Mouse (Mus musculus) ES-E14 (cell line): ENCODE results near the gene Cd3eap. TPM values are rescaled to one million over a fixed set of nuclear protein-coding genes. Genes with fewer than 3 reads are reported as not detected.

Experiments used
- DNase-seq: peaks from one replicate; pipeline ENCODE4 v3.0.0-alpha.2; 2013; ENCODE audit warnings: low read depth, low spot score
- H3K27ac ChIP-seq: 2 replicates; pipeline ENCODE4 v1.5.1; 2012; ENCODE audit warnings: low read depth, mild to moderate bottlenecking, low read length, moderate library complexity, mixed read lengths; ENCODE audit not compliant: poor library complexity, insufficient read depth, severe bottlenecking
- H3K36me3 ChIP-seq: 2 replicates; pipeline ENCODE4 v1.6.1; 2012; ENCODE audit warnings: mild to moderate bottlenecking, low read length, moderate library complexity, mixed read lengths; ENCODE audit not compliant: control insufficient read depth, poor library complexity, insufficient read depth, severe bottlenecking
- H3K4me1 ChIP-seq, 2 experiments: fragments of 150-350 bp in 1 of 2; sonication (generic) in 1 of 2; 2 replicates each; pipeline ENCODE4 v1.6.1; 2012; ENCODE audit warnings: low read length in 2 of 2, mild to moderate bottlenecking in 1 of 2, mixed read lengths in 1 of 2; ENCODE audit not compliant: control insufficient read depth in 2 of 2, insufficient read depth in 2 of 2, poor library complexity in 1 of 2
- H3K4me3 ChIP-seq, 2 experiments: fragments of 150-350 bp in 1 of 2; sonication (generic) in 1 of 2; 2 replicates each; pipeline ENCODE4 v1.5.1; 2012; ENCODE audit warnings: low read length in 2 of 2, low read depth in 1 of 2, mild to moderate bottlenecking in 1 of 2, mixed read lengths in 1 of 2; ENCODE audit not compliant: insufficient read depth in 1 of 2, poor library complexity in 1 of 2, severe bottlenecking in 1 of 2
- H3K9ac ChIP-seq: 2 replicates; pipeline ENCODE4 v1.6.1; 2012; ENCODE audit warnings: low read depth, mild to moderate bottlenecking, low read length, mixed read lengths; ENCODE audit not compliant: poor library complexity, insufficient read depth, severe bottlenecking
- H3K9me3 ChIP-seq: fragments of 150-350 bp; sonication (generic); 2 replicates; pipeline ENCODE4 v1.6.1; 2012; ENCODE audit warnings: low read depth, mild to moderate bottlenecking, low read length; ENCODE audit not compliant: control insufficient read depth, insufficient read depth
- CHD2 ChIP-seq: IDR thresholded peaks from 2 replicates; pipeline ENCODE4 v1.6.1; 2014; ENCODE audit warnings: mild to moderate bottlenecking, low read depth, low read length, inconsistent platforms
- HCFC1 ChIP-seq: IDR thresholded peaks from 2 replicates; pipeline ENCODE4 v1.6.1; 2012; ENCODE audit warnings: low read length, inconsistent platforms, borderline replicate concordance; ENCODE audit not compliant: insufficient read depth
- MAFK ChIP-seq: IDR thresholded peaks from 2 replicates; pipeline ENCODE4 v1.6.1; 2014; ENCODE audit warnings: mild to moderate bottlenecking, low read depth, low read length, inconsistent platforms; ENCODE audit not compliant: insufficient read depth
- ZC3H11A ChIP-seq: IDR thresholded peaks from 2 replicates; pipeline ENCODE4 v1.6.1; 2012; ENCODE audit warnings: low read depth, mild to moderate bottlenecking, inconsistent platforms, low read length, borderline replicate concordance
- ZNF384 ChIP-seq: IDR thresholded peaks from 2 replicates; pipeline ENCODE4 v1.6.1; 2012; ENCODE audit warnings: low read depth, low read length, inconsistent platforms
- in situ Hi-C, 2 experiments: fragments of 600-800 bp; cut with MboI; formaldehyde crosslinking; loops; one replicate each; pipeline ENCODE4 v1.15.1; 2025; ENCODE audit warnings: low sequenced_read_pairs in 2 of 2, inconsistent platforms in 1 of 2; ENCODE audit not compliant: unreplicated experiment in 2 of 2
- total RNA-seq: library from RNA; depleted of rRNA; stranded (reverse); fragments of 300-350 nt; gene quantifications from 2 replicates; pipeline ENCODE4 v1.2.3, GENCODE M21; 2012

Gene Cd3eap
- total RNA-seq, 1 experiment: 26.7 TPM

GRCm38 (mm10) chr7:19325262-19326199 is 33.8 kb downstream of the Cd3eap start:
- peaks cover 0 to 10% of the 10 kb centered on the region in 2 experiments; a peak in 2 of 4 replicates for H3K4me1 ChIP-seq
- H3K9me3 ChIP-seq: no peaks in the 10 kb centered on the region
- no peak for TF ChIP-seq MAFK
- TF ChIP-seq HCFC1: no peak
- TF ChIP-seq ZNF384: no peak
- no peak for TF ChIP-seq CHD2
- TF ChIP-seq ZC3H11A: no peak
- no peak overlapping the region for H3K9ac ChIP-seq
- no peak for DNase-seq
- no peak overlapping the region for H3K27ac ChIP-seq
- no peaks in the 10 kb centered on the region for H3K36me3 ChIP-seq
- no peak overlapping the region for H3K4me3 ChIP-seq
- in situ Hi-C loops: no loop called here

GRCm38 (mm10) chr7:19324221-19324620 is 35.1 kb downstream of the Cd3eap start:
- Histone ChIP-seq H3K4me3 (no peak overlapping the region), H3K27ac (no peak overlapping the region), H3K4me1 (peaks cover 0 to 13% of the 10 kb centered on the region in 2 experiments; a peak in 2 of 4 replicates), H3K9me3 (no peaks in the 10 kb centered on the region), H3K36me3 (no peaks in the 10 kb centered on the region), H3K9ac (no peak overlapping the region)
- in situ Hi-C loops: no loop called here
- DNase-seq: no peak
- TF ChIP-seq ZNF384 (no peak), MAFK (no peak), CHD2 (no peak), ZC3H11A (no peak), HCFC1 (no peak)

- no peak overlapping the region for H3K27ac ChIP-seq
- peaks cover 0 to 8% of the 10 kb centered on the region in 2 experiments; a peak in 2 of 4 replicates for H3K4me1 ChIP-seq
- in situ Hi-C loops: no loop called here
- no peaks in the 10 kb centered on the region for H3K36me3 ChIP-seq
- no peaks in the 10 kb centered on the region for H3K9me3 ChIP-seq
- no peak overlapping the region for H3K4me3 ChIP-seq
- TF ChIP-seq CHD2 (no peak), ZNF384 (no peak), HCFC1 (no peak), ZC3H11A (no peak), MAFK (no peak)
- H3K9ac ChIP-seq: no peak overlapping the region
- DNase-seq: no peak
Observed at GRCm38 (mm10) chr7:19322489-19322888, 36.8 kb downstream of the Cd3eap start.

DNA sequence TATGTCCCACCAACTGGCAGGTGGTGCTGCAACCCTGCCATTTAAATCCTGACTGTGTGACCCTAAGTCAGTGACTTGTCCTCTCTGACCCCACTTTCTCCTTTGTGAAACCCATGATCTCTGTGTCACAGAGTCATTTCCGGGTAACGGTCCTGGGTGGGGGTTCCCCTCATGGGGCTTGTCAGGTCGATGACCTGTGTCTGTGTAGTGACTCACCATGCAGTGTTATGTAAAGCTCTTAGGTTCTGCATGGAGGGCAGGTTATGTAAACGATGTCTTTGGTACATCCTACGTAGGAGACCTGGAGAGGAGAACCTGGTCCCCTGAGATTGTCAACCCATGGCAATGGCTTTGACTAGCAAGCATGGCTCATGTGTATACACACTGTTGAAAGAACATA is 37.8 kb downstream of the Cd3eap start:
- no peak overlapping the region for H3K9ac ChIP-seq

DNA sequence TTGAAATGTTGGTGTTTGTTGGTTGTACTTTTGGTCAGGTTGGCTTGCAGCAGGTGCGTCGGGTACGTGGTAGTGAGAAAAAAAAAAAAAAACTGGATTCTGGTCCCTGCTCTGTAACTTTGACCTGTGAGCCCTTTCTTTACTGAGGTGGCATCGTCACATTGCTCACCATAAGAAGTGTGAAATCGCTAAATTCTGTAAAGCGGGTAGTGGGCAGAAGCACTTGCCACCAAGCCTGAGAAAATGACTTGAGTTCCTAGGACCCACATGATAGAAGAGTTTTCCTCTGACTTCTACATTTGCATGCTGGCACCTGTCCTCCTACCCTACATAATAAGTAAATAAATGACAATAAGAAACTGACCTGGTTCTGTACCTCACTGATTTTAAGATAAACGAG is 38.6 kb downstream of the Cd3eap start:
- Histone ChIP-seq H3K9me3 (no peaks in the 10 kb centered on the region), H3K9ac (no peak overlapping the region), H3K4me3 (no peak overlapping the region), H3K36me3 (no peaks in the 10 kb centered on the region), H3K27ac (no peak overlapping the region), H3K4me1 (peaks cover 0 to 4% of the 10 kb centered on the region in 2 experiments; a peak in 1 of 4 replicates)
- no peak for DNase-seq
- no peak for TF ChIP-seq MAFK
- no peak for TF ChIP-seq ZC3H11A
- TF ChIP-seq CHD2: no peak
- TF ChIP-seq ZNF384: no peak
- TF ChIP-seq HCFC1: no peak
- in situ Hi-C loops: no loop called here

More for the DNA sequence above, 37.8 kb downstream of the Cd3eap start:
- TF ChIP-seq CHD2 (no peak), ZC3H11A (no peak), ZNF384 (no peak)
- peaks cover 0 to 4% of the 10 kb centered on the region in 2 experiments; a peak in 2 of 4 replicates for H3K4me1 ChIP-seq
- no peak for DNase-seq
- no peaks in the 10 kb centered on the region for H3K9me3 ChIP-seq
- in situ Hi-C loops: no loop called here
- H3K4me3 ChIP-seq: no peak overlapping the region
- H3K36me3 ChIP-seq: no peaks in the 10 kb centered on the region
- H3K27ac ChIP-seq: no peak overlapping the region
